Mouse (Mus musculus) frontal cortex, postnatal 14 days (tissue): ENCODE measurements at regions not wholly inside any gene's neighbourhood (a gene's known extent, or its start where the extent isn't known, plus 50 kb on each side); places are given as distances from the start of the nearest gene placed in this dataset.
A peak's percentile ranks its signal among the peaks of the same experiment; 100 is the strongest.
"Not testable (repeated sequence)": the region's sequence is repeated elsewhere in the genome, so short reads cannot be mapped to it uniquely, and the experiment has no call there.

Source experiments
- DNase-seq, 2 experiments: peaks; one replicate each; pipeline ENCODE4 v3.0.0; 2022; ENCODE audit warnings: low spot score in 2 of 2

DNA sequence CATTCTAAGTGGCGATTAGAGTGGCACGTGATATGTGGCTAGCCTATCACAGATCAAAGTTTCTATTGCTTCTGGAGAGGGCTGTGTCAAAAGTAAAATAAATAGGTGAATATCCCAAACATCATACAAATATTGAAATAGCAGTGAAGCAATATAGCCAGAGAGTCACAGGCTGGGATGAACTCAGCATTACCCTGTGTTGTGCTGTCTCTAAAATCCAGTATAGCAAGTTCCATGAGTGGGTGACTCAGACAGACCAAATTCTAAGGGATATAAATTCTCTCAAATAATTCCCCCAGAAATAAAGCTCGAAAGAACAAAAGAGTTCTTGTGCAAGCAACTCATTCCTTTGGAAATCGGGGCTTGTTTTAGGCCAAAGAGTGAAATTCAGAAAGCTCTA lies 943.2 kb downstream of the Diaph3 start:
- DNase-seq, result no peak

DNA sequence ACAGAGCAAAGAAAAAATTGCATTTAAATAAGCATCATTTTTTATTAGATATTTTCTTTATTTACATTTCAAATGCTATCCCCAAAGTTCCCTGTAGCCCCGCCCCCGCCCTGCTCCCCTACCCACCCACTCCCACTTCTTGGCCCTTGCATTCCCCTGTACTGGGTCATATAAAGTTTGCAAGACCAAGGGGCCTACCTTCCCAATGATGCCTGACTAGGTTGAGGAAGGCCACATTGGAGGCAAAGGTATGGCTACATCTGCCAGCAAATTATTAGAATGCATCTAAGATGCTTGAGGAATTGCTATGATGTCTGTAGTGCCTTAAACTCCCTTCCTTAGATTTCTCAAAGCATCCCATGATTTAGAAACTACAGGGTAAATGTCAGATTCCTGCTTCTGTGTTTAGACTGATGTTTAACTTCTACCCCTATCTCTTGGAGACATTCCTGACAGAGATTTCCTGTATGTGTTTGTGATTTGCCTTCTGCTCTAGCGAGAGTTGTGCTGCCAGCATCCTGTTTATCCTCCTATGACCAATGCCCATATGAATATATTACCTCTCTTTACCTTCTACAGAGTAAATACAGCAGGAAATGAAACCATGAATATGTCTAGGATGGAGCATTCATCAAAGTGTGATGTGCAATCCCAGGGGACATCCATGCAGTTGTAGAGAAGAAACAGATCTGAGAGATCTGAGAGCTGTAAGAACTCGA lies 956.2 kb downstream of the Diaph3 start:
- no peak for DNase-seq

DNA sequence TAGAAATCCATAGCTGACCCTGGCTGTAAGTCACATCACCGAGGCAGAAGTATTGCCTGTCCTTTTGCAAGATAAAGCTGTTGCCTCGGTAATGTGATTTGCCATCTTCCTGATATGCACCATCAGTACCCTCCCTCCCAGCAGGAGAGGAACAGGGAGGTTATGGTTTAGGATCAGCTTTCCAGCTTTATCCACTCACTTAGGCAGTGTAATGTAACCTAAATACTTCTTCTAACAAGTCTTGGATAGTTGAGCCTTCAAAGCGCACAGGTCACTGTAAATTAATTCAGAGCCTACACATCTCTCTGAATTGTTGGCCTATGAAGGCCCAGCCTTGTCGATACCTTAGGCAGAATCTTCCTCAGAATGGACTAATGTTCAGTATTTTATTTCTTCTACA lies 962.5 kb downstream of the Diaph3 start:
- no peak for DNase-seq

DNA sequence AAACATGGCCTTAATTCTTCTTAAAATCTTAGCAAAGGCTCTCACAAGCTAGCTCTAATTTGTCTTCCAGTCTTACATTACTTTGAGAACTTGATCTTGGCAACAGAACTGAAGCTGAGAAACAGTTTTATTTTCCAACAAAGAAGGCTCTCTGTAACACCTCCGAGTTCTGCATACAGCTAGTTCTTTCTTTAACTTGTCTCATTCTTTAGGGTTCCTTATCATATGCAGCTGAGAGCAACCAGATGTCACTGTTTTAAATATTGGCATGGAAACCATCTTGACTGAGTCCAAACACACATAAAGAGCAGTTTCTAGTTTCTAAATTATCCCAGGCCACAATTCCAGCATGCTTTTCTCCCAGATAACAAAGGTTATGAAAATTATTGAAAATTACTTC lies 969.9 kb downstream of the Diaph3 start:
- DNase-seq, result no peak

DNA sequence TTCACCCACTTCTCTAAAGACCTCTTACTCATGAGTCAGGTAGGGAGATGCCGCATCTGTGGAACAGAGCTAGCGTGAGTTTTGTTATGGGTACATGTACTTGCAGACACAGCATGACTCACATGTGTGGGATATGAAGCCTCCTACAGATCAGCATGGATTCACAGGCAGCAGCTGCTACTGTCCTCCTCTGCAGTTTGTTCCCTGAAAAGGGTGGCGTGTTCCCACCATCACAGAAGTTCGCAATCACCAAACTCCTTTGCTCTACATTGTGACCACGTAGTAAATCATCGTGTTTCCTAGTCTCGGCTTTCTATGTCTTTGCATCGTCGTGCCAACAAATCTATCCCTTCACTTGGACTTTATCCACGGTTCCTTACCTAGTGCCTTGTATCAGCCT lies 981.9 kb downstream of the Diaph3 start:
- peak; percentile 45 to 68 for DNase-seq

DNA sequence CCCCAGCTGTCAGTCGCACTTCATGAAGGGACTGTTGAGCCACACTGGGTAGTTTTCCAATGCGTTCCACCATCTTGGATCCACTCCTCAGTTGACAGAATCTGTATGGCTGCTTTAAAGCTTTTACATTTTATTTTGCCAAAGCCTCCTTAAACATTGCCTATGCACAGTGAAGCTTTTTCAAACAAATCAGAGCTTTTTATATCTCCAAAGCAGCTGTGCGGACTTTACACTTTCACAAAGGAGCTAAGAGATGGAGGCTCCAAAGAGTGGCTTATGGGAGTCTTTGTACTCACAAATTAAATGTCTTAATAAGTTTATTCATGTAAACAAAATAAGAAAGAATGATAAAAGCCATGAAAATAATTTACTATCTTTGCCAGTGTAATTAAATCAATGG lies 986.3 kb downstream of the Diaph3 start:
- no peak for DNase-seq

DNA sequence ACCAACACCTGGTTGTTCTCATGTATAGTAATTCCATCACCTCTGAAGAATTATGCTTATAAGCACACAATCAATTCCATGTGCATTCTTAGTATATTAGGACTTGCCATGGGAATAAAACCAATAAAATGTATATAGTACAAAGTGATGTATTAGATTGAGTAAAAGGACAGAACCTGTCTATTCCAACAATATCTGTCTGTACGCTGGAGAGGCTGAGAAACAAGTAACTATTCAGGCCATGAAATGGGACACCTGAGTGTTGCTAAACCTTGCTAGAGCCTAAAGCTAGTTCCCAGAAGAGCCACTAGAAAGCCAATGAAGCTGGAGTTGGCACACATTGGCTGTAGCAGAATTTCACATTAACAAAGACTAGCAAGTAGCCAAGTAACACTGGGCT lies 989.8 kb downstream of the Diaph3 start:
- DNase-seq, result no peak

DNA sequence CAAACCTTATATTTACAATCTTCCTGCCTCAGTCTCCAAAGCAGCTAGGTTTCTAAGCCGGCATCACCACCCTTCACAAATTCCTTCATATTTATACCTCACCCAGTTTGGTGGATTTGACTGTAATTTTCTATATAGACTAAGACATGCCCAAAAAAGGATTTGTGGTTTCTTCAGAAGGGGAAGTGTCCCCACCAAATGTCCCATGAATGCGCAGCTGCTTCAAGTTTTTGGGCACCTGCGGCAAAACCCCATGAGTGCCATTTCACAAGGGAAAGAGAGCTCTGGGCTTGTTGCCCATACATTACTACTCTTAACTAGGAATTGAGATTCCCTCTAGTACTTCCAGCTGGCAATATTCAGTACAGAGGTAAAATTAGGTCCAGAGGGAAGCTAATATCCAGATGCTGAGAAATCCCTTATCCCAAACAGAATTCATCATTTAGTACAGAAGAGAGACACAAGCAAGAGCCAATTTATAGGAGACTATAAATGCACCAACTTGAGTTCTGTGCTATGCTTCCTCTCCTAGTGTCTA lies 990.6 kb downstream of the Diaph3 start:
- no peak for DNase-seq

DNA sequence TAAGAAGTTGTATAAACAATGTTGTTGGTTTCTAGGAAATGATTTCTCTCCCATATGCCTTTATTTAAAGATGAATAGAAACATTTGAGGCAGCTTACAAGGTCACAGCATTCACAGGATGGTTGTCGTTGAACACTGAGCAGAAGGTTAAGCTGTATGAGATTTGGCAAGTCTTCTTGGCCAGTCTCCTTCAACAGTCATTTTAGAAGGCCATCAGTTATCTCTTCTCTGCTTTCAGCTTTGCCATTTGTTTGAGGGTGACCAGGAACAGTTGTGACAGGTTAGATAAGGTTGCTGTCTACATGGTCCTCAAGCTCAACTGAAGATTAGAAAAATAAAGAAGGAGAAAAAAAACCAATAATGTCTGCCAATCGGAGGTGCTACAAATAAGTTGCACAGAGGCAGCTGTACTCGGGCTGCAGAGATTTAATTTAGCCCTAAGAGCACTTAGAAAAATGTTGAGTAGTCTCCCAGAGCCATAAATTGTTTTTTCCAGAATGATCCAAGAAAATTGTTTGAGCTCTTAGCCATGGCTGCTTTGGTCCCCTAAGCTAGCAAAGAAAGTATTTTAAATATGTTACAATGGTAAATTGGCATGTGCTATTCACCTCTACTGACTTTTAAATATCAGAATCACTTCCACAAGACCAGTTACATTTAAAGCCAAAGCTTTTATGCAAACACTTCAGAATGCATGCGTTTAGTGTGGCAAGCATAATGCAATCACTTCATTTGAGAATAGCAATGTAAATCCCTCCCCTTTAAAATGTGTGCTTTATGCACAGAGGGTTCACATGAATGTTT lies 1025.6 kb downstream of the Diaph3 start:
- DNase-seq, result no peak

DNA sequence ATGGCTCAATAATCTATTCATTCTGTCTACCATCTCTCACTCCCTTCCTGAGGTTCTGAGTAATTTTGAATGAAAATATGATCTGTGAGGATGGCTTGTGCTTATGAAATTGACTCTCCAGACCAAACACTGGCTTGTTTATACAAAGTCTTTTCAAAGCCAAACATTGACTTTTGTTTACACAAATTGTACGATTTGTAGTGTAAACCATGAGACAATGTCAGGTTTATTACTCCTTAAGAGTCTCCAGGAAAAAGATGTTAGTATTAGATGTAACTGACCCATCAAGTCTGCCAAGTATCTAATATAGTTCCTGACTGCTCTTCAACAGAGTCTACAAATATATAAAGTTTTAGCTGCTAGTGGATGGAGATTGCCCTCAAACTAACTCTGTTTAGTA lies 1039.5 kb downstream of the Diaph3 start:
- no peak for DNase-seq

DNA sequence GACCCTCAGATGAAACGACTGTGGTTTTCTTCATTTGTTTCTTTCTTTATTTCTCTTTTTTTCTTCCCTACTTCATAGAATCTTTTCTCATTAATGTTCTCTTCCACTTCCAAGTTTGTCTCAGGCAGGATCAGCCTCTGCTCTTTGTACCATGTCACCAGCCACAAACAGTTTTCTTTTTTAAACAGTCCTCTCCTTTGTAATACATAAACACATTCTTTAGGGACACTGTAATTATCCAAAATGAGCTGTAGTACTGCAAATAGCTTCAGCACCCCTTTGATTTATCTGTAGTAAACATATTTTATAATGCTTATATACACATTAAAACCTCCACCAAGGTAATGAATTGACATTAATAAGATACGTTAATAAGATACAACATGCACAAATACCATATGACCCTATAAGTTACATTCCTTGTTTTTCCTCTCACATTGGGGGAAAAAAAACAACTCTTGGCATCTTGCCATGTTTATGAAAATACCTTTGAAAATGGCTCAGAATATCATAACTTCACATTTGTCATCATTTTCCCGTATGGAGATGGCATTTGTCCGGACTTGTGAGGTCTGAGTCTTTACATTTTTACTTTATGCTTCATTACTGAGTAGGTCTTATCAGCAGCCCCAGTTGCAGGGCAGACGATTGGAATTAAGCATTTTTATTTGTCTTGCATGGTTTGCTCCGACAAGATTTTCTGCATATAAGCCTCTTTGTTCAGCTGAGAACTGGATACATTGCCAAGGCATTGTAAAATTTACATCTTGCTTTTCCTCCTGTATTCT lies 1070.5 kb downstream of the Diaph3 start:
- no peak for DNase-seq

DNA sequence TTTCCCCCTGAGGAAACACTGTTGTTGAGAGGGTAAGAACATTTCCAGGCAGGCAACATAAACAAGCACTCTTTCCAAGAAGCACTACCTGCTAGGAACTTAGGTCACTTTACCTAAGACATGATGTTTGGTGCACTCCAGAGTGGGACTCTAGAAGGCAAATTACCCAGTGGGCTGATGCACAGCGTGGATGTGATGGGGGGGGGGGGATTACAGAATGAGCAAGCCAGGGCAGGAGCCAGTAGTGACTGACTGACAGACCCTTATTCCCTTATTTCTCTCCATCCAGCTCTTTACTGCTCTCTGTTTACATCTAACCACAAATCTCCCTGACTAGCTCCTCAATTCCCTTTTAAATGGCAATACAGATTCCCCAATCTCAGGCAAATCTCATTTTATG lies 1071.7 kb downstream of the Diaph3 start:
- DNase-seq, result no peak

DNA sequence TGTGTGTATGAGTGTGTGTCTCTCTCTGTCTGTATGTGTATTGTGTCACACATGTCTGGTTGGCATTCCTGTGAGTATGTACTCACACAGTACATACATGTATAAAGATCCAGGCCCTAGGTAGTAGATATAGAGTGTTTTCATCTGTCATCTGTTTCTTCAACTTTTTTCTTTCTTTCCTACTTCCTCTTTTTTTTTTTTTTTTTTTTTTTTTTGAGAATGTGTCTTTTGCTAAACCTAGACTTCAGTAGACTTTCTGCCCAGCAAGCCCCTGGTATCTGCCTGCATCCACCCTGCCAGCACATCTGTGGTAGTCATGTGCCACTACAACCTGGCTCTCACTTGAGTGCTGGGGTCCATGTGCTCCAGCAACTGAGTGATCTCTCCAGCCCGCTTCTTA lies 1073.3 kb downstream of the Diaph3 start:
- DNase-seq, result no peak

DNA sequence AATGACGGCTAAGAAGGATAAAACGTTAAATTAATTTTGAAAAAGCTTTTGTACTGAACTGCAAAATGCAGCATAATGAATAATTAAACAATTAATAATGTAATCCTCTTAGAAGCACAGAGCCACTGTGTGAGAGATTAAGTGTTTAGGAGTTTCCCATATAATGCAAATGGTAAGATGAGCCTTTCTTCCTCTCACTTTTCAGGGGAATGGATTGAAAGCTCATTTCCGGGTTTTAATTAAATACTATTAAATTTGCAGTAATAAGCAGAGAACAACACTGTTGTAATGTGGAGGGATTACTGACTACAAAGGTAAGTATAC lies 1077.5 kb downstream of the Diaph3 start:
- no peak for DNase-seq

DNA sequence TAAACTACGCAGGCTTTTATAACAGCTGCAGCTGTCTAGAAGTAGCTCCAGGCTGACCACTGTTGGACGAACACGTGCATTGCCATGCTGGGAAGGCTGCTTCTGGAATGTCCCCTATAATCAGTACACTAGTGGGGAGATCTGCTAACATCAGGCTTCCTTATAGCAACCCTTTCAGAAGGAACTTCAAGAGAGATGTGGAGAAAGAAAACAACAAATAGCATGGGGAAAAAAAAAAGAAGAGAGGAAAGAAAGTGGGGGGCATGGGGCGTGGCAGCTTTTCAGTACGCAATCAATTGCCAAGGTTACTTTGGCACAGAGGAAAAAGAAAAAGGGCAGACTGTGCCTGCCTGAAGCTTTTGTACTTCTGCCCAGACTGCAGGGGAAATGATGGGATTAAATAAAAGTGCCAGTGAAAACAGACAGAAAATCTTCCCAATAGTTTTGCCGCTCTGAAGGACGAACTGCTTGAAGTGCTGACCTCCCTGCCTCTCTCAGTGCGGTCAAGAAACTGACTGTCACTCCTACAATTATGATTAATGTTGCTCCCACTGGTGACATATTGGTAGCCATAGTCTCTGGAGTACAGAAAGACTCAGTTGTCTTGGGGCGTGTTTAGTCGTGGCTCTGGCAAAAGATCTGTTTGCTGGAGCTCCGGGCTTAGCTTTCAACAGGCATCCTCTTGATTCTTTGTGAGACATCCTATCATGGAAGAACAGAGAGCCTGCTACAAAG lies 1078.0 kb downstream of the Diaph3 start:
- DNase-seq, result peak; percentile 4 to 6

DNA sequence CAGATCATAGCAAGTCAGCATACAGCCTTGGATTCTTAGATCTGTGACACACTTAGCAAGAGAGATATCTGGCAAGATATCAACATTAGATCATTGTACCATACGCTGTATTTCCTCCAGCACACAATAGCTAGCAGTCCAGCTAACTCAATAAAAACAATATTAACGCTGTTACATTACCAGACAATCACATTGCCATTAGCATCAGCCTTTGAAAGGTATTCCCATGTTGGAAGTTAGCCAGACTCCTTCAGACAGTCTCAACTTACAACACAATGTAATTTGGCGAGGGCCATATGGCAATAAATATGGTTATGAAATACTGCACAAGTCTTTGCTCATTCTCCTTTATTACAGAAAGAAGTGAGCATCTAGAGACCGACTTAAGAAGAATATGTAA lies 1084.0 kb downstream of the Diaph3 start:
- DNase-seq, result no peak

DNA sequence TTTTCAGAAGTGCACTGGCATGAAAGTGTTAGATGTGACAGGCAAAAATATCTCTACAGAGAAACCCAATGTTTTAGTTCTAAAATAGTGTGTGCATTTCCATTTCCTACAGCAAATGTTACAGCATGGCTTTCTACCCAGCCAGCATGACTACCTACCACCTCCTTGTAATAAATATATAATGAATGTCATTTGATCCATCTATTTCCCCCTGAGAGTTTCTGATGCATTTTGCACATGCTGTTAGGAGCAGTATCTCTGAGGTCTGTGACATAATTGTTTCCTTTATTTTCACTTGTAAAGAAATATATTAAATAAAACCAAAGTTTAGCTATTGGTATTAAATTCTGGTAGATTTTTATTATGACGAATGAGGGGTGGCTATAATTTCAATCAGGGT lies 1086.4 kb downstream of the Diaph3 start:
- DNase-seq, result no peak

DNA sequence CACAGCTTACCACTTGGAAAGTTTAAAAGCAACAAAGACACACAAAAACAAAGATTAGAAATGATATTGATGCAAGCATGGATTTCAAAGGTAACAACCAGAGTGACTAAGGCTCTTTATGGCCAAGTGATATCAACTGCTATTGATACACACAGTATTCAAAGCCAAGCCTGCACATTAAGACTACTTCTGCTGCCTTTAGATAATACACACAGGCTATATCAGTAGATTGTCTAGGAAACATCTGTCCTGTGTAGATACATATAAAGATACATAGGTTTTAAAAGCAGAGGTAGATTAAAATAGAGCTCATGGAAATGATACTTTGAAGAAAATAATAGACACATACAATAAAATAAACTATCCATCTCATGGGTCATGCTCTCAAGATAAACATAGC lies 1111.6 kb downstream of the Diaph3 start:
- DNase-seq, result no peak

DNA sequence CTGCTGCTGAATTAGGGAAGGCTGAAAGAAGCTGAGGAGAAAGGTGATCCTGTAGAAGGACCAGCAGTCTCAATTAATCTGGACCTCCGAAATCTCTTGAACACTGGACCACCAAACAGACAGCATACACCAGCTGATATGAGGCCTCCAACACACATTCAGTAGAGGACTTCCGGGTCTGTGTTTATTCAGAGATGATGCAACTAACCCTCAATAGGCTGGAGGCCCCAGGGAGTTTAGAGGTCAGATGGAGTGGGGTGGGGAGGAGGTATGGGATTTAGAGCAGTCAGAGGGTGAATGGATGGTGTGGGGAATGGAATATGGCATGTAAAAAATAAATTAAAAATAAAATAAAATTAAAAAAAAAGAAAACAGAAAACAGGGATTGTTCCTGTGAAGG lies 1123.4 kb downstream of the Diaph3 start:
- DNase-seq, result not testable (repeated sequence)
